11 mouse cellular contexts compared by ENCODE assay signal in genomic region chr2:79460586-79460985, GRCm38 (mm10). TPM values are rescaled to one million over a fixed set of nuclear protein-coding genes. Genes with fewer than 3 reads are reported as not detected.
DNase-seq lines count a peak whose midpoint lies in the region; ATAC-seq and TF ChIP-seq lines count a peak whose summit lies in the region.
"Had no signal": no experiment of that assay in that cellular context is flagged by ENCODE, and none has a peak within 500 bp of the region (broad histone marks: within the 10 kb centered on the region; RNA-seq: fewer than 3 reads in every experiment).

No protein-coding gene starts in this region.

- no peaks in the 10 kb centered on the region for H3K9me3 ChIP-seq in lung, postnatal 0 days (ENCODE audit: low read length)
- H3K9me3 ChIP-seq in forebrain, embryonic 13.5 days (replicated peaks): no peaks in the 10 kb centered on the region
- H3K9me3 ChIP-seq in neural tube, embryonic 12.5 days: no peaks in the 10 kb centered on the region
- H3K9me3 ChIP-seq: heart, embryonic 12.5 days had no signal

- H3K27me3 ChIP-seq in lung, postnatal 0 days (replicated peaks; ENCODE audit: insufficient read depth, low read length): peaks cover 48% of the 10 kb centered on the region
- peaks cover 74% of the 10 kb centered on the region for H3K27me3 ChIP-seq in forebrain, embryonic 13.5 days
- peaks cover 48% of the 10 kb centered on the region for H3K27me3 ChIP-seq in neural tube, embryonic 12.5 days (replicated peaks)

- WGBS in lung, postnatal 0 days: 3% methylated on average over 2 of the region's 2 CpGs
- 2% methylated on average over 2 of the region's 2 CpGs for WGBS in forebrain, embryonic 13.5 days
- 4% methylated on average over 2 of the region's 2 CpGs for WGBS in neural tube, embryonic 12.5 days

- no peak overlapping the region for H3K4me2 ChIP-seq in lung, postnatal 0 days (replicated peaks; ENCODE audit: low read depth, low read length)
- H3K4me2 ChIP-seq in forebrain, embryonic 13.5 days: no peak overlapping the region
- 0 out of 2 replicates have a peak overlapping the region, but pooled peaks have one; percentile 55 for H3K4me2 ChIP-seq in neural tube, embryonic 12.5 days (replicated peaks)
- H3K4me2 ChIP-seq: heart, embryonic 12.5 days had no signal

- no peak overlapping the region for H3K4me3 ChIP-seq in lung, postnatal 0 days (ENCODE audit: low read depth, low read length)
- H3K4me3 ChIP-seq in forebrain, embryonic 13.5 days: no peak overlapping the region
- H3K4me3 ChIP-seq in neural tube, embryonic 12.5 days: no peak overlapping the region
- H3K4me3 ChIP-seq: heart, embryonic 12.5 days had no signal

- TF ChIP-seq CTCF in lung, postnatal 0 days (IDR thresholded peaks at IDR 0.05): no peak

- no peak for TF ChIP-seq EP300 in lung, postnatal 0 days (IDR thresholded peaks at IDR 0.05)

- H3K4me1 ChIP-seq in lung, postnatal 0 days (ENCODE audit: insufficient read depth, low read depth, low read length): no peaks in the 10 kb centered on the region
- H3K4me1 ChIP-seq in forebrain, embryonic 13.5 days: peaks cover 41% of the 10 kb centered on the region
- peaks cover 22% of the 10 kb centered on the region for H3K4me1 ChIP-seq in neural tube, embryonic 12.5 days

- DNase-seq in adrenal gland, postnatal 14 days: peak; percentile 46
- DNase-seq in adrenal gland, postnatal 25 days: no peak
- DNase-seq in lung, postnatal 0 days (ENCODE audit: low spot score): peak; percentile 43
- no peak for DNase-seq in lung, postnatal 4 days
- DNase-seq in ovary, postnatal 14 days (ENCODE audit: low spot score): no peak
- DNase-seq in left cerebral cortex, adult 9 months (ENCODE audit: low spot score in 2 of 2): no peak
- DNase-seq: B cell, adult 2 months had no signal

- H3K9ac ChIP-seq in lung, postnatal 0 days (replicated peaks; ENCODE audit: low read depth): no peak overlapping the region
- H3K9ac ChIP-seq in forebrain, embryonic 13.5 days: no peak overlapping the region
- H3K9ac ChIP-seq in neural tube, embryonic 12.5 days: no peak overlapping the region
- H3K9ac ChIP-seq: heart, embryonic 12.5 days had no signal

- ATAC-seq in lung, postnatal 0 days: no peak
- ATAC-seq in forebrain, embryonic 13.5 days: no peak
- ATAC-seq in neural tube, embryonic 12.5 days (ENCODE audit: low FRiP score, low read depth): no peak

- no peak overlapping the region for H3K27ac ChIP-seq in lung, postnatal 0 days (ENCODE audit: low read length)
- peak overlapping the region; percentile 88 for H3K27ac ChIP-seq in forebrain, embryonic 13.5 days
- no peak overlapping the region for H3K27ac ChIP-seq in neural tube, embryonic 12.5 days

- H3K36me3 ChIP-seq in lung, postnatal 0 days (ENCODE audit: insufficient read depth, low read length): no peaks in the 10 kb centered on the region
- H3K36me3 ChIP-seq in forebrain, embryonic 13.5 days (ENCODE audit: poor library complexity, severe bottlenecking): no peaks in the 10 kb centered on the region
- H3K36me3 ChIP-seq in neural tube, embryonic 12.5 days: no peaks in the 10 kb centered on the region
- H3K36me3 ChIP-seq: heart, embryonic 12.5 days had no signal

RNA-seq across cellular contexts. Expression of gene Cerkl, which starts 4.0 kb away (rescaled TPM):
- total RNA-seq in adrenal gland, postnatal 14 days (2021): 6.1 TPM in 2 replicates
- total RNA-seq in adrenal gland, postnatal 25 days (2021): 1.8 and 2.1 TPM in 2 replicates
- 1.0 and 1.8 TPM in 2 replicates for polyA plus RNA-seq in lung, postnatal 0 days (2015; fragmentation: Nextera tagmentation; extraction: Ambion mirVana)
- 1.7 and 2.4 TPM in 2 replicates for polyA plus RNA-seq in forebrain, embryonic 13.5 days (2015; fragmentation: Nextera tagmentation; extraction: Ambion mirVana)
- 1.8 and 2.1 TPM in 2 replicates for polyA plus RNA-seq in neural tube, embryonic 12.5 days (2016; fragmentation: Nextera tagmentation; extraction: Ambion mirVana)
- polyA plus RNA-seq: heart, embryonic 12.5 days had no signal

RNA-seq across cellular contexts. Expression of gene Neurod1, which starts 4.0 kb away (rescaled TPM):
- total RNA-seq in adrenal gland, postnatal 14 days (2021): 0.71 TPM in 1 of 2 replicates, not detected in the other
- not detected in 2 replicates for total RNA-seq in adrenal gland, postnatal 25 days (2021)
- not detected in 2 replicates for polyA plus RNA-seq in lung, postnatal 0 days (2015; fragmentation: Nextera tagmentation; extraction: Ambion mirVana)
- 48.8 and 52.5 TPM in 2 replicates for polyA plus RNA-seq in forebrain, embryonic 13.5 days (2015; fragmentation: Nextera tagmentation; extraction: Ambion mirVana)
- 46.3 and 60.2 TPM in 2 replicates for polyA plus RNA-seq in neural tube, embryonic 12.5 days (2016; fragmentation: Nextera tagmentation; extraction: Ambion mirVana)
- polyA plus RNA-seq: heart, embryonic 12.5 days; lung, embryonic 16.5 days had no signal

Comparison
In these comparisons a context has a peak if more than half of its experiments do, and no peak if none do; other contexts are left out.
1. DNase-seq: peak in adrenal gland, postnatal 14 days (single experiment) and lung, postnatal 0 days (single experiment); none in adrenal gland, postnatal 25 days (single experiment), lung, postnatal 4 days (0 of 2), ovary, postnatal 14 days (single experiment) and left cerebral cortex, adult 9 months (0 of 2).
2. RNA of gene Neurod1, which starts 4.0 kb away (polyA plus RNA-seq): 46.3 to 60.2 TPM in neural tube, embryonic 12.5 days and 48.8 to 52.5 TPM in forebrain, embryonic 13.5 days; not detected in lung, postnatal 0 days; every median in the first group is over 10 times any median in the second.